Mouse (Mus musculus): ENCODE results near the gene Smarcd1. TPM values are rescaled to one million over a fixed set of nuclear protein-coding genes. Genes with fewer than 3 reads are reported as not detected.

Smarcd1 gene
- polyA plus RNA-seq, 1 experiment from 2014 or later = 111 TPM

DNA sequence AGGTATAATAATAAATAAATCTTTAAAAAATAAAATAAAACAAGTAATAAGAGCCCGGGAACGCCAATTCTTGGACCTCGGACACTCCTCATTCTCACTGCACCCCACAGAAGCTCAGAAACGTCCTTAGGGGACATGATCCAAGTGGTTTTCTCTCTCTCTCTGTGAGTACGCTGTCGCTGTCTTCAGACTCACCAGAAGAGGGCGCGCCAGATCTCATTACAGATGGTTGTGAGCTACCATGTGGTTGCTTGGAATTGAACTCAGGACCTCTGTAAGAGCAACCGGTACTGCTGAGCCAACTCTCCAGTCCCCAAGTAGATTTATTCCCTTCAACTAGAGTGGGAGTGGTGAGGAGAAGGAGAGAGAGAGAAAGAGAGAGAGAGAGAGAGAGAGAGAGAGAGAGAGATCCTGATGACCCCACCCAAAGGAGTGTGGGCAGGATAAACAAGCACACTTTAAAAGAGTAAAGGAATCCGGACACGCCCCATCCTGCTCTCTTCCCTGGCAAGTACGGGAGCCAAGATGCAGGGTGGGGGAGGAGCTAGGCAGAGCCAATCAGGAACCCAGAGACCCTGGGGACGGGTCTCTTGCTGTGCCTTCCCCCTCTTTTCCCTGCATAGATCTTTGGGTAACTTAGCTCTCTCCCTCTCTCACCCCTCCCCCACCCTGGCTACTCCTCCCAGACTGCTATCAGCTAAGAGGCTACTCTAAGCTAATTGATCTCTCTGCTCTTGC lies 23.7 kb upstream of the Smarcd1 start:
- H3K9me3 ChIP-seq (ENCODE audit: control insufficient read depth, low read length) = no peaks in the 10 kb centered on the region
- 18% methylated on average over 13 of the region's 13 CpGs for WGBS
- H3K36me3 ChIP-seq (ENCODE audit: control insufficient read depth, insufficient read depth) = no peaks in the 10 kb centered on the region
- H3K9ac ChIP-seq (replicated peaks; ENCODE audit: low read depth, low read length) = no peak overlapping the region
- no peak overlapping the region for H3K4me3 ChIP-seq (replicated peaks; ENCODE audit: low read length)
- no peaks in the 10 kb centered on the region for H3K27me3 ChIP-seq (replicated peaks; ENCODE audit: control insufficient read depth, insufficient read depth, low read length)
- H3K27ac ChIP-seq (ENCODE audit: low read length) = no peak overlapping the region
- no peak for ATAC-seq
- H3K4me2 ChIP-seq (ENCODE audit: low read length) = no peak overlapping the region
- H3K4me1 ChIP-seq (replicated peaks; ENCODE audit: control insufficient read depth, insufficient read depth, low read length) = peaks cover 23% of the 10 kb centered on the region

DNA sequence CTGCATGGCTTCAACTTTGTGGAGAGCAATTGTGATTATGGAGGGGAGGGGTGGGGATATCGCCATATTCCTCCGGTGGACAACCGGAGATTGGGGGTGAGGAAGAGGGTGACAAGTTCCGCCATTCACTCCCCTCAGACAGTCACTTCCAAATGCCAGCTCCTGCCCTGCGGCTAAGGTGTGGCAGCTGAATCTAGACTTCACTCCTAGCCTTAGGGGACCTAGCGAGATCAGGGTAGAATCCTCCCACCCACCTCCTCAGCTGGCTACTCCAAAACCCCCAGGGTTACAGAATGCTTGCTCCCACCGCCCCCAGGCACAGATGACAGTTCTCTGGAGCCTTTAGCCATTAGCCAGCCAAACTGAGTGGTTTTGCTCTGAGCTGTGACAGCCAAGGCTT lies 22.9 kb upstream of the Smarcd1 start:
- Histone ChIP-seq H3K9me3 (ENCODE audit: control insufficient read depth, low read length) (no peaks in the 10 kb centered on the region), H3K4me1 (replicated peaks; ENCODE audit: control insufficient read depth, insufficient read depth, low read length) (peaks cover 22% of the 10 kb centered on the region), H3K36me3 (ENCODE audit: control insufficient read depth, insufficient read depth) (no peaks in the 10 kb centered on the region), H3K27me3 (replicated peaks; ENCODE audit: control insufficient read depth, insufficient read depth, low read length) (no peaks in the 10 kb centered on the region), H3K9ac (replicated peaks; ENCODE audit: low read depth, low read length) (no peak overlapping the region), H3K4me3 (replicated peaks; ENCODE audit: low read length) (no peak overlapping the region), H3K4me2 (ENCODE audit: low read length) (no peak overlapping the region), H3K27ac (ENCODE audit: low read length) (no peak overlapping the region)
- 70% methylated on average over 7 of the region's 7 CpGs for WGBS
- ATAC-seq = no peak

DNA sequence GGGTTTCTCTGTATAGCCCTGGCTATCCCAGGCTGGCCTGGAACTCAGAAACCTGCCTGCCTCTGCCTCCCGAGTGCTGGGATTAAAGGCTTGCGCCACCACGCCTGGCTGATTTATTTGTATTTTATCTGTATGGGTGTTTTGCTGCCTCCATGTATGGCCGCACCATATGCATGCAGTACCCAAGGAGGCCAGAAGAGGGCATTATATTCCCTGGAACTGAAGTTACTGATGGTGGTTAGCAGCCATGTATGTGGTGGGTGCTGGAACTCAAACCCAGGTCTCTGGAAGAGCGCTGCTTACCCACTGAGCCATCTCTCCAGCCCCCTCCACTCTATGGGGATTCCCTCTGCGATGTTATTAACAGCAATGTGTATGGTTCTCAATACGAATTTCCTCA lies 19.0 kb upstream of the Smarcd1 start:
- Histone ChIP-seq H3K36me3 (ENCODE audit: control insufficient read depth, insufficient read depth) (no peaks in the 10 kb centered on the region), H3K9ac (replicated peaks; ENCODE audit: low read depth, low read length) (no peak overlapping the region), H3K9me3 (ENCODE audit: control insufficient read depth, low read length) (no peaks in the 10 kb centered on the region), H3K4me3 (replicated peaks; ENCODE audit: low read length) (no peak overlapping the region), H3K4me1 (replicated peaks; ENCODE audit: control insufficient read depth, insufficient read depth, low read length) (no peaks in the 10 kb centered on the region), H3K4me2 (ENCODE audit: low read length) (no peak overlapping the region), H3K27ac (ENCODE audit: low read length) (no peak overlapping the region), H3K27me3 (replicated peaks; ENCODE audit: control insufficient read depth, insufficient read depth, low read length) (no peaks in the 10 kb centered on the region)
- WGBS = 94% methylated on average over 7 of the region's 7 CpGs
- ATAC-seq = no peak

DNA sequence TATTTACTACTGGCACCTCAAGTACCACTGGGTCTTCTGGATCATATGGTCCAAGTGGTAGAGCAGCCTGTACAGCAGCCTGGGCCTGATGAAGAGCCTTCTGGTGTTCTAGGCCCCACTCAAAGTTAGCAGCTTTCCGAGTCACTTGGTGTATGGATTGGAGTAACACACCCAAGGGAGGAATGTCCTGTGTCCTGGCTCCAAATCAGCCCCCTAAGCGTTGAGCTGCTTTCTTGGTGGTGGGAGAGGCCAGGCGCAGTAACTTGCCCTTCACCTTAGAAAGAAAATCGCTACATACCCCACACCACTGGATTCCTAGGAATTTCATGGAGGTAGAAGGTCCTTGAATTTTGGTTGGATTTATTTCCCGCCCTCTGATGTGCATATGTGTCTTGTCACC lies 17.8 kb upstream of the Smarcd1 start:
- Histone ChIP-seq H3K9ac (replicated peaks; ENCODE audit: low read depth, low read length) (no peak overlapping the region), H3K4me1 (replicated peaks; ENCODE audit: control insufficient read depth, insufficient read depth, low read length) (0 out of 2 replicates have a peak, but pooled peaks cover 4% of the 10 kb centered on the region), H3K27me3 (replicated peaks; ENCODE audit: control insufficient read depth, insufficient read depth, low read length) (no peaks in the 10 kb centered on the region), H3K4me2 (ENCODE audit: low read length) (no peak overlapping the region), H3K36me3 (ENCODE audit: control insufficient read depth, insufficient read depth) (no peaks in the 10 kb centered on the region), H3K4me3 (replicated peaks; ENCODE audit: low read length) (no peak overlapping the region), H3K9me3 (ENCODE audit: control insufficient read depth, low read length) (no peaks in the 10 kb centered on the region), H3K27ac (ENCODE audit: low read length) (no peak overlapping the region)
- no peak for ATAC-seq
- 96% methylated on average over 5 of the region's 5 CpGs for WGBS

DNA sequence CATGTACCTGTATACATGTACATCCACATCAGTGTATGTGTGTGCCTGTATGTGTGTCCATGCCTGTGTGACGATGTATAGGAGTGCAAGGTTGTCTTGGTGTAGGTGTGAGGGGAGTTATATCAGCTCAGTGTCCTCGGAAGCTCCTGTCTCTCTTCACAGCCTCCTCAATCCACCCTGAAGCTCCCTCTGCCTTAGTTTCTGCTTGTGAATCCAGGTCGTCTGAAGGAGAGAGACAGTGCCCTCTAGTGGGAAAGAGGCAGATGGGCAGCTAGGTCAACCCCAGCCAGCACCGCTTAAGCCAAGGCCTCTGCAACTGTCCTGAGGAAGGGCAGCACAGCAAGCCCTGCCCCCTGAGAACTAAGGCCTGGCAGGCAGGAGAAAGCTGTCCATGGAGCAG lies 13.2 kb upstream of the Smarcd1 start:
- WGBS = 4% methylated on average over 4 of the region's 4 CpGs
- no peak overlapping the region for H3K27ac ChIP-seq (ENCODE audit: low read length)
- no peaks in the 10 kb centered on the region for H3K36me3 ChIP-seq (ENCODE audit: control insufficient read depth, insufficient read depth)
- peak; percentile 54 for ATAC-seq
- no peaks in the 10 kb centered on the region for H3K27me3 ChIP-seq (replicated peaks; ENCODE audit: control insufficient read depth, insufficient read depth, low read length)
- H3K9me3 ChIP-seq (ENCODE audit: control insufficient read depth, low read length) = no peaks in the 10 kb centered on the region
- no peak overlapping the region for H3K4me2 ChIP-seq (ENCODE audit: low read length)
- H3K9ac ChIP-seq (replicated peaks; ENCODE audit: low read depth, low read length) = 0 out of 2 replicates have a peak overlapping the region, but pooled peaks have one; percentile 17
- H3K4me1 ChIP-seq (replicated peaks; ENCODE audit: control insufficient read depth, insufficient read depth, low read length) = peaks cover 19% of the 10 kb centered on the region
- no peak overlapping the region for H3K4me3 ChIP-seq (replicated peaks; ENCODE audit: low read length)

- WGBS = 14% methylated on average over 4 of the region's 4 CpGs
- Histone ChIP-seq H3K27me3 (replicated peaks; ENCODE audit: control insufficient read depth, insufficient read depth, low read length) (no peaks in the 10 kb centered on the region), H3K36me3 (ENCODE audit: control insufficient read depth, insufficient read depth) (no peaks in the 10 kb centered on the region), H3K27ac (ENCODE audit: low read length) (no peak overlapping the region), H3K4me2 (ENCODE audit: low read length) (no peak overlapping the region), H3K4me3 (replicated peaks; ENCODE audit: low read length) (no peak overlapping the region), H3K9me3 (ENCODE audit: control insufficient read depth, low read length) (no peaks in the 10 kb centered on the region), H3K4me1 (replicated peaks; ENCODE audit: control insufficient read depth, insufficient read depth, low read length) (peaks cover 19% of the 10 kb centered on the region), H3K9ac (replicated peaks; ENCODE audit: low read depth, low read length) (no peak overlapping the region)
- no peak for ATAC-seq
These were observed 11.0 kb upstream of the Smarcd1 start for GRCm38 (mm10) chr15:99690924-99691323.

DNA sequence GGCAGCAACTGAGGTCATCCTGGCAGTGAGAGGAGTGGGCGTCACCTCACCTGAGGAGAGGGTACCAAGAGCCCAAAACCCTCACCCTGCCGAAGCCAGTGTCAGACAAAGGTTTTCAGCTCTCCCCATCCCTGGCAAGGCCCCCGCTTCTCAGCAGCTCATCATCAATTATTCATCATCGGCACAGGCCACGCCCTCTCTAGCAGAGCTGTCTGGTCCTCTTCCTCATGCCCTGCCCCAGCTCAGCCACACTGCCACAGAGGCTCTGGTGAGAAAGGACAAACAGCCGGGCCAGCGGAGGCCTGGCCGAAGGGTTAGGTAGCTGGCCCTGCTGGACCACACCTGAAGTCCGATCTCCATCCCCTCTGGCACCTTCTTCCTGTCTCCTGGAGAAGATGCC lies 10.0 kb upstream of the Smarcd1 start:
- Histone ChIP-seq H3K36me3 (ENCODE audit: control insufficient read depth, insufficient read depth) (peaks cover 2% of the 10 kb centered on the region), H3K4me1 (replicated peaks; ENCODE audit: control insufficient read depth, insufficient read depth, low read length) (peaks cover 19% of the 10 kb centered on the region), H3K27me3 (replicated peaks; ENCODE audit: control insufficient read depth, insufficient read depth, low read length) (peaks cover 4% of the 10 kb centered on the region), H3K4me3 (replicated peaks; ENCODE audit: low read length) (no peak overlapping the region), H3K9ac (replicated peaks; ENCODE audit: low read depth, low read length) (peak overlapping the region; percentile 36; the same call in 1 of the 2 replicates), H3K4me2 (ENCODE audit: low read length) (no peak overlapping the region), H3K27ac (ENCODE audit: low read length) (no peak overlapping the region), H3K9me3 (ENCODE audit: control insufficient read depth, low read length) (no peaks in the 10 kb centered on the region)
- WGBS = 59% methylated on average over 9 of the region's 9 CpGs
- peak; percentile 29; the same call in 1 of the 2 replicates for ATAC-seq

DNA sequence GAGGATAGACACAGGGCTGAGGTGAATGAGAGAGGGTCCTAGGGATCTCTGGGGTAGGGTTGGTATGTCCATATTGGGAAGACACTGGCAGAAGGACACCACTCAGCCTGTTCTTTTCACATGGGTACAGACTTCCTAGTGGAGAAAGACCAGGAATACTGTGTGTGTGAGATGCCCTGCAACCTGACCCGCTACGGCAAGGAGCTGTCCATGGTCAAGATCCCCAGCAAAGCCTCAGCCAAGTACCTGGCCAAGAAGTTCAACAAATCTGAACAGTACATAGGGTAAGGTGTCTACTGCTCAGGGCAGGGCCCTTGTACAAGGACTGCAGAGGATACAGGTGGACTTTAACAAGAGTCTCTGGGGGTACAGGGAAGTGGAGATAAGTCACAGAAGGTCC lies 4.6 kb upstream of the Smarcd1 start:
- Histone ChIP-seq H3K9ac (replicated peaks; ENCODE audit: low read depth, low read length) (no peak overlapping the region), H3K36me3 (ENCODE audit: control insufficient read depth, insufficient read depth) (peaks cover 5% of the 10 kb centered on the region), H3K27ac (ENCODE audit: low read length) (no peak overlapping the region), H3K4me3 (replicated peaks; ENCODE audit: low read length) (no peak overlapping the region), H3K27me3 (replicated peaks; ENCODE audit: control insufficient read depth, insufficient read depth, low read length) (peaks cover 9% of the 10 kb centered on the region), H3K4me1 (replicated peaks; ENCODE audit: control insufficient read depth, insufficient read depth, low read length) (peaks cover 8% of the 10 kb centered on the region; the same call in 1 of the 2 replicates), H3K9me3 (ENCODE audit: control insufficient read depth, low read length) (no peaks in the 10 kb centered on the region), H3K4me2 (ENCODE audit: low read length) (no peak overlapping the region)
- WGBS = 47% methylated on average over 2 of the region's 2 CpGs
- ATAC-seq = no peak

- no peak overlapping the region for H3K9ac ChIP-seq (replicated peaks; ENCODE audit: low read depth, low read length)
- no peak overlapping the region for H3K4me2 ChIP-seq (ENCODE audit: low read length)
- 43% methylated on average over 20 of the region's 20 CpGs for WGBS
- H3K4me1 ChIP-seq (replicated peaks; ENCODE audit: control insufficient read depth, insufficient read depth, low read length) = peaks cover 18% of the 10 kb centered on the region
- H3K27ac ChIP-seq (ENCODE audit: low read length) = no peak overlapping the region
- H3K27me3 ChIP-seq (replicated peaks; ENCODE audit: control insufficient read depth, insufficient read depth, low read length) = peaks cover 9% of the 10 kb centered on the region
- peaks cover 5% of the 10 kb centered on the region for H3K36me3 ChIP-seq (ENCODE audit: control insufficient read depth, insufficient read depth)
- no peak for ATAC-seq
- no peak overlapping the region for H3K4me3 ChIP-seq (replicated peaks; ENCODE audit: low read length)
- H3K9me3 ChIP-seq (ENCODE audit: control insufficient read depth, low read length) = no peaks in the 10 kb centered on the region
These were observed 3.3 kb upstream of the Smarcd1 start for GRCm38 (mm10) chr15:99698533-99699085.

All from forebrain, embryonic 16.5 days (tissue).